Mouse (Mus musculus): ENCODE results near the gene Nr4a1.

DNA sequence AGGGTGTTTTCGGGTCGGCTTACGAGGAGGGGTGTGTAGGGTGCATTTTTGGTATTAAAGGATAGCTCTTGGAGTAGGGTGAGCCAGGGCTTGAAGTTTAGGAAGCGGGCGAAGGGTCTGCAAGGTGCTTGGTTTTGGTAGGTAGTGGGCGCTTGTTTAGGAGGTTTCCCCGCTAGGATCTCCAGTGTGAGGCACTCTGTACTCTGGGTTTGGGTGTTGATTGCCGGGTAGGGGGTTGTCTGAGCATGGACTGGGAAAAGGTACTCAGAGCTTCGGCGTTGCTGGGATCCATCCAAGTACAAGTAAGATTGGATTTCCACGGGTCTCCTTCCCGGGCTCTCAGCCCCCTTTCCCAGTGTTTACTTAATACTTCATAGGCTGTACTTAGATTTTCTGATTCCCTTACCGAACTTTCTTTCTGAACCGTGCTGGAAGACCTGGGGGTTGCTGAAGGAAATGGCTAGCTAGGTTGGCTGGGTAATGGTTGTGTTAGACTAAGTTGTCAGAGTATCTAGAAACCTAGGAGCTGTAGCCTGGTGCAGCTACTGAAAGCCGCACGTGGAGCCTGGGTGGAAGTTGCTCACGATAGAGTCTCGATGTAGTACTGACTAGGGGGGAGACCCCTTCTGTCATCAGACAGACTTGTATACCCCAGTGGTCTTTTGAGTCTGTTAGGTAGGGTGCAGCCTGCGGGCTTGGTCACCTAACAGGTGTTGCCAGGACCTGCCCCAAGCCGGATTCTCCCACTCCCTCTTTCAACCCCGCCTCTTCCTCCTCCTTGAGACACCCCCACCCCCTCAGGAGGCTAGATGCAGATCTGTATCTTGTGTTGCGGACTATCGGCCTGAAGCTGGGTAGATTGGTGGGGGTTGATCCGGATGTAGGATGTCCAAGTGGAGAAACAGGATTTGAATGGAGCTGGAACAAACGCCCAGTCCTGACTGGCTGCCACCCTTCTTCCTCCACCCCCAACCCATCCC, 13.3 kb downstream of the Nr4a1 start:
- no peak for TF ChIP-seq TAL1 (IDR thresholded peaks at IDR 0.05; ENCODE audit: low read length)
- TF ChIP-seq GATA1 (IDR thresholded peaks at IDR 0.05; ENCODE audit: low read length) = no peak

Data from erythroblast, embryonic 14.5 days (primary cell).